Mouse (Mus musculus): ENCODE measurements around the gene Fbln7.

Fbln7 gene

GRCm38 (mm10) chr2:128862636-128863035 is at the start of gene Fbln7:
Fbln7 (plus strand) TSS chr2:128862981.
- DNase-seq (ENCODE audit: low spot score), result no peak

GRCm38 (mm10) chr2:128816311-128816710 is 46.5 kb upstream of the Fbln7 start:
- no peak for DNase-seq (ENCODE audit: low spot score)

GRCm38 (mm10) chr2:128816916-128817315 is 45.9 kb upstream of the Fbln7 start:
- no peak for DNase-seq (ENCODE audit: low spot score)

- DNase-seq (ENCODE audit: low spot score), result peak; percentile 93
These were observed 45.4 kb upstream of the Fbln7 start for GRCm38 (mm10) chr2:128817387-128817785.

GRCm38 (mm10) chr2:128817786-128818681 is 44.7 kb upstream of the Fbln7 start, which contains the start of gene Tmem87b:
Tmem87b (plus strand) TSS chr2:128818118.
- DNase-seq (ENCODE audit: low spot score), result peak; percentile 91

- DNase-seq (ENCODE audit: low spot score), result no peak
These were observed 43.7 kb upstream of the Fbln7 start for GRCm38 (mm10) chr2:128818956-128819643.

GRCm38 (mm10) chr2:128820631-128821030 is 42.1 kb upstream of the Fbln7 start:
- DNase-seq (ENCODE audit: low spot score), result no peak

GRCm38 (mm10) chr2:128823893-128824292 is 38.9 kb upstream of the Fbln7 start:
- no peak for DNase-seq (ENCODE audit: low spot score)

- no peak for DNase-seq (ENCODE audit: low spot score)
These were observed 35.0 kb upstream of the Fbln7 start for GRCm38 (mm10) chr2:128827787-128828186.

GRCm38 (mm10) chr2:128832611-128833010 is 30.2 kb upstream of the Fbln7 start:
- no peak for DNase-seq (ENCODE audit: low spot score)

- no peak for DNase-seq (ENCODE audit: low spot score)
These were observed 29.7 kb upstream of the Fbln7 start for GRCm38 (mm10) chr2:128833035-128833434.

- DNase-seq (ENCODE audit: low spot score), result no peak
These were observed 29.3 kb upstream of the Fbln7 start for GRCm38 (mm10) chr2:128833435-128833834.

- DNase-seq (ENCODE audit: low spot score), result no peak
These were observed 25.2 kb upstream of the Fbln7 start for GRCm38 (mm10) chr2:128837531-128837930.

GRCm38 (mm10) chr2:128838611-128839010 is 24.2 kb upstream of the Fbln7 start:
- no peak for DNase-seq (ENCODE audit: low spot score)

- no peak for DNase-seq (ENCODE audit: low spot score)
These were observed 23.3 kb upstream of the Fbln7 start for GRCm38 (mm10) chr2:128839501-128839900.

- no peak for DNase-seq (ENCODE audit: low spot score)
These were observed 20.3 kb upstream of the Fbln7 start for GRCm38 (mm10) chr2:128842437-128842836.

- DNase-seq (ENCODE audit: low spot score), result no peak
These were observed 12.7 kb upstream of the Fbln7 start for GRCm38 (mm10) chr2:128850036-128850435.

- no peak for DNase-seq (ENCODE audit: low spot score)
These were observed 6.1 kb upstream of the Fbln7 start for GRCm38 (mm10) chr2:128856673-128857072.

GRCm38 (mm10) chr2:128858962-128859361 is 3.8 kb upstream of the Fbln7 start:
- no peak for DNase-seq (ENCODE audit: low spot score)

GRCm38 (mm10) chr2:128859861-128860260 is 2.9 kb upstream of the Fbln7 start:
- DNase-seq (ENCODE audit: low spot score), result no peak

- no peak for DNase-seq (ENCODE audit: low spot score)
These were observed 1.1 kb downstream of the Fbln7 start for GRCm38 (mm10) chr2:128863777-128864331.

- no peak for DNase-seq (ENCODE audit: low spot score)
These were observed 2.3 kb downstream of the Fbln7 start for GRCm38 (mm10) chr2:128865061-128865460.

GRCm38 (mm10) chr2:128871656-128872055 is 8.9 kb downstream of the Fbln7 start:
- no peak for DNase-seq (ENCODE audit: low spot score)
